Mouse (Mus musculus): Measurements from ENCODE around the gene Aff3. TPM values are rescaled to one million over a fixed set of nuclear protein-coding genes. Genes with fewer than 3 reads are reported as not detected.

The Aff3 gene
- 1.6 and 2.7 TPM in 2 replicates for polyA plus RNA-seq (2012; rRNA removed)

GRCm38 (mm10) chr1:38664777-38665176 is at the start of gene Aff3:
Aff3 (minus strand) TSS chr1:38664955.

GRCm38 (mm10) chr1:38129501-38130267 is 535.1 kb downstream of the Aff3 start, which contains the start of gene Rev1:
Rev1 (minus strand) TSS chr1:38129801.

Other genes with a start within 250 kb of the Aff3 start
- 0.43 and 0.52 TPM in 2 replicates for gene Lonrf2, start 171.8 kb upstream of the Aff3 start, polyA plus RNA-seq (2012; rRNA removed)
- gene Chst10, start 233.2 kb upstream of the Aff3 start, polyA plus RNA-seq (2012; rRNA removed) = 1.1 and 1.3 TPM in 2 replicates

Data from colon, adult 2 months (tissue).